Mouse (Mus musculus) natural killer cell, adult 2 months (primary cell): ENCODE data around the gene Rhou.

Experiments
- DNase-seq, 2 experiments: peaks; one replicate each; pipeline ENCODE4 v3.0.0; 2022; ENCODE audit warnings: low spot score in 2 of 2

Rhou gene

GRCm38 (mm10) chr8:123649483-123649882 is 4.2 kb upstream of the Rhou start:
- no peak for DNase-seq

GRCm38 (mm10) chr8:123651390-123652098 is 2.2 kb upstream of the Rhou start:
- no peak for DNase-seq

GRCm38 (mm10) chr8:123652641-123653040 is 1.1 kb upstream of the Rhou start:
- DNase-seq: no peak

- peak in 1 of 2 experiments; percentile 4 for DNase-seq
These were observed 353 bp downstream of the Rhou start for GRCm38 (mm10) chr8:123653994-123654569.

GRCm38 (mm10) chr8:123654763-123655162 is 1.0 kb downstream of the Rhou start:
- no peak for DNase-seq

- no peak for DNase-seq
These were observed 1.6 kb downstream of the Rhou start for GRCm38 (mm10) chr8:123655351-123655779.

- DNase-seq: no peak
These were observed 4.1 kb downstream of the Rhou start for GRCm38 (mm10) chr8:123657826-123658225.

- DNase-seq: no peak
These were observed 5.8 kb downstream of the Rhou start for GRCm38 (mm10) chr8:123659469-123660057.

GRCm38 (mm10) chr8:123661515-123661914 is 7.8 kb downstream of the Rhou start:
- DNase-seq: no peak

GRCm38 (mm10) chr8:123665580-123665979 is 11.9 kb downstream of the Rhou start:
- DNase-seq: no peak

- DNase-seq: no peak
These were observed 13.1 kb downstream of the Rhou start for GRCm38 (mm10) chr8:123666832-123667231.

GRCm38 (mm10) chr8:123668681-123669080 is 15.0 kb downstream of the Rhou start:
- DNase-seq: no peak

GRCm38 (mm10) chr8:123670766-123671165 is 17.0 kb downstream of the Rhou start:
- DNase-seq: no peak

GRCm38 (mm10) chr8:123671454-123671853 is 17.7 kb downstream of the Rhou start:
- DNase-seq: no peak

GRCm38 (mm10) chr8:123672648-123673047 is 18.9 kb downstream of the Rhou start:
- DNase-seq: no peak

- DNase-seq: no peak
These were observed 21.9 kb downstream of the Rhou start for GRCm38 (mm10) chr8:123675611-123676010.

- DNase-seq: no peak
These were observed 24.7 kb downstream of the Rhou start for GRCm38 (mm10) chr8:123678390-123678789.

GRCm38 (mm10) chr8:123682073-123682761 is 28.5 kb downstream of the Rhou start:
- DNase-seq: no peak

GRCm38 (mm10) chr8:123683321-123683720 is 29.6 kb downstream of the Rhou start:
- DNase-seq: no peak

- no peak for DNase-seq
These were observed 31.1 kb downstream of the Rhou start for GRCm38 (mm10) chr8:123684806-123685205.

GRCm38 (mm10) chr8:123685477-123685876 is 31.7 kb downstream of the Rhou start:
- no peak for DNase-seq

GRCm38 (mm10) chr8:123687826-123688225 is 34.1 kb downstream of the Rhou start:
- no peak for DNase-seq
